Mouse (Mus musculus) embryonic fibroblast, embryonic 13.5 days (primary cell): ENCODE results near the gene Glrp1. TPM values are rescaled to one million over a fixed set of nuclear protein-coding genes. Genes with fewer than 3 reads are reported as not detected.
A peak's percentile ranks its signal among the peaks of the same experiment; 100 is the strongest.

Experiments used
- H3K27ac ChIP-seq: 2 replicates; pipeline ENCODE4 v1.5.1; 2012; ENCODE audit warnings: low read length, control low read depth, inconsistent platforms; ENCODE audit not compliant: insufficient read depth
- H3K4me1 ChIP-seq: 2 replicates; pipeline ENCODE4 v1.6.1; 2011; ENCODE audit warnings: low read length; ENCODE audit not compliant: control insufficient read depth, insufficient read depth
- H3K4me3 ChIP-seq: 2 replicates; pipeline ENCODE4 v1.5.1; 2011; ENCODE audit warnings: mild to moderate bottlenecking, control low read depth, low read length; ENCODE audit not compliant: insufficient read depth
- CTCF ChIP-seq: IDR thresholded peaks from 2 replicates; pipeline ENCODE4 v1.5.1; 2011; ENCODE audit warnings: mild to moderate bottlenecking, control low read depth, low read length, moderate library complexity, borderline replicate concordance; ENCODE audit not compliant: insufficient read depth
- POLR2A ChIP-seq: IDR thresholded peaks from 2 replicates; pipeline ENCODE4 v1.6.1; 2011; ENCODE audit warnings: low read depth, mild to moderate bottlenecking, control low read depth, low read length, moderate library complexity
- polyA plus RNA-seq: library from polyadenylated mRNA; stranded (reverse); fragments of >200 nt; gene quantifications from 2 replicates; pipeline ENCODE4 v1.2.4, GENCODE M21; 2011; ENCODE audit warnings: low read depth; ENCODE audit not compliant: missing spikeins, insufficient read length

Glrp1 gene
- polyA plus RNA-seq, 1 experiment, result not detected

GRCm38 (mm10) chr1:88467866-88468265 is 42.0 kb downstream of the Glrp1 start:
- no peak for TF ChIP-seq POLR2A
- no peak for TF ChIP-seq CTCF
- Histone ChIP-seq H3K4me1 (no peaks in the 10 kb centered on the region; the same call in 1 of the 2 replicates), H3K27ac (no peak overlapping the region), H3K4me3 (no peak overlapping the region)

DNA sequence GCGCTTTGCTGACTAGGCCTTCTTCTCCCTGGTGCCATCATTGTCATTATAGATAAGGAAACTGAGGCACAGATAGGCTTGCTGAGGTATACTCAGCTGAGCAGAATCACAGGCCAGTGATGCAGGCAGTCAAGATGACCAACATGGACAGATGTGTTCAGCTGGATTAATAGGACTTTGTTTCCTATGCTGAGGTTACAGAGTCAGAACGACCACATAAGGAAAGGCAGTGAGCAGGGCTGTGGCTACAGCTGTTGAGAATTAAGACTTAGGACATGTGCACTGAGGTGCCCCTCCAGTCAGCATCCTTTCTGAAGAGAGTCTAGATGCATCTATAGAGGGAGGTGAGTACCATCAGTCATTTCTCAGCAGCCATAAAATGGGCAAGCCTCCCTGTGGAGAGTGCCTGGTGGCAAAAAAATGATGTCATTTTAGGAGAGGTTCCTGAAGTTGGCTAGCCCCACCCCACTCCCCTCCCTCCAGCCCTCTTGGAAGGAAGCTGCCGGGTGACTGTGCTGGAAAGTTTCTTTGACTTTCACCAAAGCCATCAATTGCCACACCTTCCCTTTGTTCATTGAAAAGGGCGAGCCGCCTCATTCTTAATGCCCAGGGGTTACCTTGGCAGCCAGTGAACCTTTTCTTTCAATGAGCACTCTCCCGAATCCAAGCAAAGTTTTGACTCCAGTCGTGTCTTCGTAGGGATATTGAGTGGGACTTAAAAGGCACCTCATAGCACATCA is 43.4 kb downstream of the Glrp1 start:
- Histone ChIP-seq H3K4me1 (no peaks in the 10 kb centered on the region; the same call in 1 of the 2 replicates), H3K4me3 (no peak overlapping the region), H3K27ac (no peak overlapping the region)
- no peak for TF ChIP-seq CTCF
- no peak for TF ChIP-seq POLR2A

GRCm38 (mm10) chr1:88465722-88466121 is 44.1 kb downstream of the Glrp1 start:
- TF ChIP-seq CTCF (peak; percentile 66; the same call in 1 of the 2 replicates), POLR2A (no peak)
- Histone ChIP-seq H3K4me1 (no peaks in the 10 kb centered on the region; the same call in 1 of the 2 replicates), H3K27ac (no peak overlapping the region), H3K4me3 (no peak overlapping the region)

- H3K4me3 ChIP-seq, result no peak overlapping the region
- H3K4me1 ChIP-seq, result no peaks in the 10 kb centered on the region
- no peak overlapping the region for H3K27ac ChIP-seq
- TF ChIP-seq CTCF (no peak), POLR2A (no peak)
These were observed 45.6 kb downstream of the Glrp1 start for GRCm38 (mm10) chr1:88464109-88464905.

DNA sequence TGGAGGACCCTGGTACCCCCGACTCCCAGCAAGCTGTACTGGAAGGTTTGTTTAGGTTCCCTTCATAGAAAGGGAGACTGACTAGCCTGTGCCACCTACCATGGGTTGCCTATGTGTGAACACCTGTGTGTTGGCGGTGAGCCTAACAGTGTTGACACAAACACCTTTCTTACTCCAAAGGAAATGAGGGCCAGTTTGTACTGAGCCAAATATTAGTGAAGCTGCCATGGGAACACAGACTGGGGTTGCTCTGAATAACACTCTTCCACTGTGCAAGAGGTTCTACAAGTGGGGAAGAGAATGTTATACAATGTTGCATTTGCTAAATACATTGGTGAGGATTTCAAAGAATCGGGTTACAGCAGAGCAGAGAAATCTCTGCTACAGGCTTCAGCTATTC is 46.6 kb downstream of the Glrp1 start:
- no peak for TF ChIP-seq POLR2A
- Histone ChIP-seq H3K4me3 (no peak overlapping the region), H3K4me1 (no peaks in the 10 kb centered on the region), H3K27ac (no peak overlapping the region)

DNA sequence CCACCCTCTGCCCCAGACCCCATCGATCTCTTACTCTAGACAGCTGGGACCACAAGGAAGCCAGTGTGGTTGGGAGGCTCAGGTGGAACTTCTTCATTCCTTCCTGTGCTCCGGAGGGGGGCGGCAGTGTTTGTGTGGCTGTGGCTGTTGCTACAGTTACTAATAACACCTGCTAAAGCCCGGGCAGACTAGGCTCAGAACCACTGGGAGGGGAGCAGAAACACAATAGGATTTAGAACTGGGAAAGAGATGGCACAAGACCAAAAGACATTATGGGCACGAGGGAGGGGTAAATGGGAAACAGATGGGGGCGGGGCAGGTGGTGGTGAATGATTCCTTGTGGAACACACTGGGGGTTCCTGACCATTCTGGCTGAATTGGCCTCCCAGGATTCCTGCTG is 47.4 kb downstream of the Glrp1 start:
- H3K27ac ChIP-seq, result no peak overlapping the region

DNA sequence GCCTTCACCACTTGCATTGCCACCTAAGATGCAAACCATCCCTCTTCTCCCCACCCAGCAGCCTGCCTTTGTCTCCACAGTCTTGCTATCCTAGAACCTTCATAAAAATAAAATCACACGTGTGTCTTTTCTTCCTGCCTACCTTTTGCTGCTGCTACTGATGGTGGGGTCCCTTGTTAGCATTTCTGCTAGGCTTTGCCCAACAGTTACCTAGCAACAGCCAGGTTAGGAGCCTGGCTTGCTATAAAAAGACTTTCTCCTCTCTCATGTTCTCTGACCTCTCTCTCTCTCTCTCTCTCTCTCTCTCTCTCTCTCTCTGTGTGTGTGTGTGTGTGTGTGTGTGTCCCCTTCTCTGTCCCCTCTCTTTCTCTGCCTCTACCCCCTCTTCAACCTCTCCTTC is 48.8 kb downstream of the Glrp1 start:
- TF ChIP-seq POLR2A (no peak), CTCF (no peak)
- no peaks in the 10 kb centered on the region for H3K4me1 ChIP-seq
- H3K27ac ChIP-seq, result no peak overlapping the region
- no peak overlapping the region for H3K4me3 ChIP-seq

More for the DNA sequence above, 47.4 kb downstream of the Glrp1 start:
- Histone ChIP-seq H3K4me3 (no peak overlapping the region), H3K4me1 (no peaks in the 10 kb centered on the region)
- TF ChIP-seq POLR2A, result no peak
- no peak for TF ChIP-seq CTCF

DNA sequence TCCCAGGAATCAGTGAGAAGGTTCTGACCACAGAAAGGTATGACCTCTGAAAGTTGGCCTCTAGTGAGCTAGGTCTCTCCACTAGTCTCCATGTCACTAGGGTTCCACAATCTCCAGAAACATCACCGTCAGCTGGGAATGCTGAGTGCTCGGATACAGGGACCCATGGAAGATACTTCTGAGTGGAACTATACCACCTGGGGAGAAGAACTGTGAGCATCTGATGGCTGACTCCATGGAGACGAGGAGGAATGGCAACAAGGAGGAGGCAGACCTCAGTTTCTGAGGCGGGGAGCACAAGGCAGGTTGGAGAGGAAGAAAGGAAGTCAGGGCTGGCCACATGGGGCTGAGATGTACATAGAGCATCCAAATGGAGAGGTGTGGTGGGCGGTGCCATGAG is 50.2 kb downstream of the Glrp1 start:
- H3K4me1 ChIP-seq, result peaks cover 4% of the 10 kb centered on the region; the same call in 1 of the 2 replicates
- no peak for TF ChIP-seq CTCF
- no peak for TF ChIP-seq POLR2A
- H3K27ac ChIP-seq, result no peak overlapping the region
- no peak overlapping the region for H3K4me3 ChIP-seq

GRCm38 (mm10) chr1:88459196-88459595 is 50.7 kb downstream of the Glrp1 start:
- TF ChIP-seq CTCF (no peak), POLR2A (no peak)
- Histone ChIP-seq H3K27ac (no peak overlapping the region), H3K4me1 (peaks cover 4% of the 10 kb centered on the region; the same call in 1 of the 2 replicates), H3K4me3 (no peak overlapping the region)

DNA sequence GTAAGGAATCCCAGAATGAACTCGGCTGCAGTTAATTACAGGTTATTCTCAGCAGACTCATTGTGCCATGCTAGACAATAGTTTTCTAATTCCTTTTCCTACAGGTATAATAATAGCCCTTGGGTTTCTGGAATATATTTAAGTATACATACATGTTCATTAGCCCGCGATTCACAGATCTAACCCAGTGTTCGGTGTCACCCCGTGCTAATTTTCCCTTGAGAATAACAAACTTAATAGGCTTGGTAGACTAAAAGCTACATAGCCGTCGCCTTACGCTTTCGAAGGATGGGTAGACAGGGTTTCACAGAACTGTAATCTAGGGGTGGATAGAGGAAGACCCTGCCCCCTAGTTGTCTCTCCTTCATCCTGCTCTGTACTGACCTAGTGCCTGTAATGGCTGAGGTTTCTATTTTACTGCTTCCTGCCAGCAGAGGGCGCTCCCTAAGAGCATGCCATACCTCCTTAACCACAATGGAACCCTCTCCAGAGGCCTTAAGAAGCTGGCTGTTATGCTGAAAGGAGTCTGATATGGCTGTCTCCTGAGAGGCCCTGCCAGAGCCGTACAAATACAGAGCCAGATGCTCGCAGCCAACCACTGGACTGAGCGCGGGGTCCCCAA is 53.3 kb downstream of the Glrp1 start:
- TF ChIP-seq POLR2A, result no peak
- TF ChIP-seq CTCF, result peak; percentile 66; the same call in 1 of the 2 replicates

More for the DNA sequence above, 53.3 kb downstream of the Glrp1 start:
- Histone ChIP-seq H3K27ac (no peak overlapping the region), H3K4me3 (no peak overlapping the region), H3K4me1 (peaks cover 4% of the 10 kb centered on the region; the same call in 1 of the 2 replicates)
